Mouse (Mus musculus) gastrocnemius, adult 18-20 months (tissue): ENCODE measurements at regions not wholly inside any gene's neighbourhood (a gene's known extent, or its start where the extent isn't known, plus 50 kb on each side); places are given as distances from the start of the nearest gene placed in this dataset.

Source experiments
- DNase-seq: peaks from one replicate; pipeline ENCODE4 v3.0.0; 2021; ENCODE audit warnings: low spot score

GRCm38 (mm10) chr4:66478601-66479217 lies 74.3 kb upstream of the Astn2 start:
- no peak for DNase-seq
